Comparison of ENCODE assay signal across 8 mouse cellular contexts in the genomic region with DNA sequence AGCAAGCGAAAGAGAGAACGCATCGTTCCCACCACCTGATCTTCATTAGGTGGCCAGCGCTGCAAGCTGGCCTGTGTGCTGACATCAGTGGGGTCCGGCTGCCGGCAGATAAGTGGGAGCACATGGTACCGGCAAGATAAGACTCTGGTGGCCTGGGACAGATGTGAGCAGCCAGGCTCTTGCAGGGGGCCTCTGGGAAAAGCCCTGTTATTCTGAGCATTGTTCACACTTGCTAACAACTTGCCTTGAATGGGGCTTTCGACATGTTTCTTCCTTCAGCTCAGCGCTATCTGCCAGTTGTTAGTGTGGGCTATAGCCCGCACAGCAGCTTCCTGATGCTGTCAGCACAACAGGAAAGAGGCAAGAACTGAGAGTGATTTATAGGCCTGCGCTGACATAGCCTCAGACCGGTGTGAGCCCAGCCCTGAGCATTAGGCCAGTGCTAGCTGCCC. TPM values are rescaled to one million over a fixed set of nuclear protein-coding genes. Genes with fewer than 3 reads are reported as not detected.
DNase-seq lines count a peak whose midpoint lies in the region; ATAC-seq and TF ChIP-seq lines count a peak whose summit lies in the region.

No protein-coding gene starts in this region.

- no peak for ATAC-seq in kidney, postnatal 0 days (replicated peaks; ENCODE audit: low FRiP score, low read depth)
- no peak for ATAC-seq in lung, postnatal 0 days

- H3K4me3 ChIP-seq in kidney, postnatal 0 days (replicated peaks; ENCODE audit: low read depth, low read length), result no peak overlapping the region
- no peak overlapping the region for H3K4me3 ChIP-seq in lung, postnatal 0 days (ENCODE audit: low read depth, low read length)

- peak; percentile 52 for DNase-seq in kidney, postnatal 0 days (ENCODE audit: low spot score)
- no peak for DNase-seq in kidney, postnatal 25 days
- peak; percentile 80 for DNase-seq in c-Kit-positive CD71-positive TER-119-positive erythroid progenitor cells, embryonic 14.5 days (ENCODE audit: low spot score)
- DNase-seq in heart, postnatal 10 days, result peak; percentile 34 to 36
- DNase-seq in naive thymus-derived CD4-positive, alpha-beta T cell, adult 2 months (ENCODE audit: low read depth), result peak; percentile 65
- no peak for DNase-seq in layer of hippocampus, adult 11-12 months (ENCODE audit: low spot score)
- no peak for DNase-seq in lung, postnatal 0 days (ENCODE audit: low spot score)
- DNase-seq in adrenal gland, postnatal 25 days, result no peak

- 43% methylated on average over 12 of the region's 12 CpGs for WGBS in kidney, postnatal 0 days
- 35% methylated on average over 12 of the region's 12 CpGs for WGBS in lung, postnatal 0 days

- H3K9ac ChIP-seq in kidney, postnatal 0 days (ENCODE audit: low read depth, low read length), result no peak overlapping the region
- H3K9ac ChIP-seq in lung, postnatal 0 days (replicated peaks; ENCODE audit: low read depth), result no peak overlapping the region

- intact Hi-C loops in heart, postnatal 10 days (cut with DNase I), result no loop called here

- TF ChIP-seq CTCF in kidney, postnatal 0 days (IDR thresholded peaks at IDR 0.05; ENCODE audit: low read depth), result no peak
- TF ChIP-seq CTCF in lung, postnatal 0 days (IDR thresholded peaks at IDR 0.05), result no peak

- H3K4me2 ChIP-seq in kidney, postnatal 0 days (ENCODE audit: low read length), result no peak overlapping the region
- no peak overlapping the region for H3K4me2 ChIP-seq in lung, postnatal 0 days (replicated peaks; ENCODE audit: low read depth, low read length)

- no peaks in the 10 kb centered on the region for H3K27me3 ChIP-seq in kidney, postnatal 0 days (ENCODE audit: insufficient read depth, low read length)
- H3K27me3 ChIP-seq in lung, postnatal 0 days (replicated peaks; ENCODE audit: insufficient read depth, low read length), result no peaks in the 10 kb centered on the region

- no peaks in the 10 kb centered on the region for H3K9me3 ChIP-seq in kidney, postnatal 0 days (replicated peaks; ENCODE audit: low read length)
- no peaks in the 10 kb centered on the region for H3K9me3 ChIP-seq in lung, postnatal 0 days (ENCODE audit: low read length)

- H3K36me3 ChIP-seq in kidney, postnatal 0 days (ENCODE audit: insufficient read depth, low read length), result no peaks in the 10 kb centered on the region
- H3K36me3 ChIP-seq in lung, postnatal 0 days (ENCODE audit: insufficient read depth, low read length), result no peaks in the 10 kb centered on the region

- no peak for TF ChIP-seq EP300 in lung, postnatal 0 days (IDR thresholded peaks at IDR 0.05)

- no peak overlapping the region for H3K27ac ChIP-seq in kidney, postnatal 0 days
- H3K27ac ChIP-seq in lung, postnatal 0 days (ENCODE audit: low read length), result no peak overlapping the region

- H3K4me1 ChIP-seq in kidney, postnatal 0 days (replicated peaks; ENCODE audit: insufficient read depth, low read length), result no peaks in the 10 kb centered on the region
- H3K4me1 ChIP-seq in lung, postnatal 0 days (ENCODE audit: insufficient read depth, low read depth, low read length), result no peaks in the 10 kb centered on the region

RNA-seq across cellular contexts. Expression of a gene that starts 57.9 kb away (rescaled TPM):
- 1.6 and 2.0 TPM in 2 replicates for polyA plus RNA-seq in kidney, postnatal 0 days (2015; fragmentation: Nextera tagmentation; extraction: Ambion mirVana)
- total RNA-seq in heart, postnatal 10 days (2021), result 1 to 10 TPM; 1.4 to 1.7 TPM
- polyA plus RNA-seq in lung, postnatal 0 days (2015; fragmentation: Nextera tagmentation; extraction: Ambion mirVana), result 9.1 and 11.3 TPM in 2 replicates
- 3.7 and 5.6 TPM in 2 replicates for total RNA-seq in adrenal gland, postnatal 25 days (2021)

Comparison
In these comparisons a context has a peak if more than half of its experiments do, and no peak if none do; other contexts are left out.
1. DNase-seq: peak in kidney, postnatal 0 days (single experiment), c-Kit-positive CD71-positive TER-119-positive erythroid progenitor cells, embryonic 14.5 days (single experiment), heart, postnatal 10 days (2 of 2) and naive thymus-derived CD4-positive, alpha-beta T cell, adult 2 months (single experiment); none in kidney, postnatal 25 days (0 of 2), layer of hippocampus, adult 11-12 months (single experiment), lung, postnatal 0 days (single experiment) and adrenal gland, postnatal 25 days (single experiment).